Mouse (Mus musculus): ENCODE results near the gene Scyl1. TPM values are rescaled to one million over a fixed set of nuclear protein-coding genes. Genes with fewer than 3 reads are reported as not detected.
"Not testable (repeated sequence)": the region's sequence is repeated elsewhere in the genome, so short reads cannot be mapped to it uniquely, and the experiment has no call there.

The Scyl1 gene
- total RNA-seq (2021): 10 to 100 TPM; 56.8 to 64.9 TPM
- long read RNA-seq, experiment 1, transcript Scyl1-209 (17 exons, 2,395 nt): minor isoform, 9 of 156 reads
- long read RNA-seq, experiment 1, transcript Scyl1-210 (17 exons, 2,731 nt): major isoform, 103 of 156 reads
- long read RNA-seq, experiment 1, transcript Scyl1-201 (17 exons, 2,586 nt): minor isoform, 5 of 156 reads
- long read RNA-seq, experiment 1, partial matches to known transcripts: 18 of 156 reads
- long read RNA-seq, experiment 1, other reads (novel, unspliced or antisense): 20 of 156 reads
- long read RNA-seq, experiment 2, transcript Scyl1-201 (17 exons, 2,586 nt): minor isoform, 7 of 146 reads
- long read RNA-seq, experiment 2, transcript Scyl1-209 (17 exons, 2,395 nt): minor isoform, 10 of 146 reads
- long read RNA-seq, experiment 2, transcript Scyl1-210 (17 exons, 2,731 nt): major isoform, 108 of 146 reads
- long read RNA-seq, experiment 2, partial matches to known transcripts: 11 of 146 reads
- long read RNA-seq, experiment 2, other reads (novel, unspliced or antisense): 8 of 146 reads

- intact Hi-C loops (cut with DNase I; ENCODE audit: low total_unique reads): no loop called here
Measured at GRCm38 (mm10) chr19:5770925-5771860, at the start of gene Scyl1. Scyl1 (minus strand) TSS chr19:5771419.

GRCm38 (mm10) chr19:5819549-5819948 lies 48.3 kb upstream of the Scyl1 start:
- peak; percentile 60 for DNase-seq
- intact Hi-C loops (cut with DNase I; ENCODE audit: low total_unique reads): no loop called here

More at GRCm38 (mm10) chr19:5770925-5771860, at the start of gene Scyl1:
- DNase-seq: peak; percentile 93

- intact Hi-C loops (cut with DNase I; ENCODE audit: low total_unique reads): no loop called here
- DNase-seq: no peak
Measured at GRCm38 (mm10) chr19:5818590-5818977, 47.4 kb upstream of the Scyl1 start.

GRCm38 (mm10) chr19:5817703-5818589 lies 46.7 kb upstream of the Scyl1 start:
- DNase-seq: peak; percentile 89

GRCm38 (mm10) chr19:5815928-5816327 lies 44.7 kb upstream of the Scyl1 start:
- intact Hi-C loops (cut with DNase I; ENCODE audit: low total_unique reads): no loop called here
- DNase-seq: no peak

More at GRCm38 (mm10) chr19:5817703-5818589, 46.7 kb upstream of the Scyl1 start:
- intact Hi-C loops (cut with DNase I; ENCODE audit: low total_unique reads): no loop called here

- DNase-seq: no peak
- intact Hi-C loops (cut with DNase I; ENCODE audit: low total_unique reads): no loop called here
Measured at GRCm38 (mm10) chr19:5815010-5815409, 43.8 kb upstream of the Scyl1 start.

- intact Hi-C loops (cut with DNase I; ENCODE audit: low total_unique reads); DNase-seq: not testable (repeated sequence)
Measured at GRCm38 (mm10) chr19:5814048-5814447, 42.8 kb upstream of the Scyl1 start.

GRCm38 (mm10) chr19:5813567-5813966 lies 42.3 kb upstream of the Scyl1 start:
- no peak for DNase-seq

GRCm38 (mm10) chr19:5811771-5812504 lies 40.7 kb upstream of the Scyl1 start:
- intact Hi-C loops (cut with DNase I; ENCODE audit: low total_unique reads): no loop called here
- DNase-seq: peak; percentile 80

More at GRCm38 (mm10) chr19:5813567-5813966, 42.3 kb upstream of the Scyl1 start:
- intact Hi-C loops (cut with DNase I; ENCODE audit: low total_unique reads): no loop called here

- intact Hi-C loops (cut with DNase I; ENCODE audit: low total_unique reads): no loop called here
- DNase-seq: no peak
Measured at GRCm38 (mm10) chr19:5810840-5811563, 39.8 kb upstream of the Scyl1 start.

GRCm38 (mm10) chr19:5810103-5810839 lies 39.1 kb upstream of the Scyl1 start:
- peak; percentile 51 for DNase-seq
- intact Hi-C loops (cut with DNase I; ENCODE audit: low total_unique reads): no loop called here

- intact Hi-C loops (cut with DNase I; ENCODE audit: low total_unique reads): no loop called here
- no peak for DNase-seq
Measured at GRCm38 (mm10) chr19:5809712-5810089, 38.5 kb upstream of the Scyl1 start.

GRCm38 (mm10) chr19:5808955-5809711 lies 37.9 kb upstream of the Scyl1 start:
- intact Hi-C loops (cut with DNase I; ENCODE audit: low total_unique reads): no loop called here
- DNase-seq: no peak

GRCm38 (mm10) chr19:5807740-5808139 lies 36.5 kb upstream of the Scyl1 start:
- no peak for DNase-seq
- intact Hi-C loops (cut with DNase I; ENCODE audit: low total_unique reads): no loop called here

- no peak for DNase-seq
- intact Hi-C loops (cut with DNase I; ENCODE audit: low total_unique reads): no loop called here
Measured at GRCm38 (mm10) chr19:5806809-5807205, 35.6 kb upstream of the Scyl1 start.

GRCm38 (mm10) chr19:5806051-5806808 lies 35.0 kb upstream of the Scyl1 start:
- peak; percentile 59 for DNase-seq
- intact Hi-C loops (cut with DNase I; ENCODE audit: low total_unique reads): no loop called here

Data from gastrocnemius, postnatal 14 days (tissue).